Mouse (Mus musculus) left cerebral cortex, adult 18-20 months (tissue): ENCODE results near the gene Rhoh. TPM values are rescaled to one million over a fixed set of nuclear protein-coding genes. Genes with fewer than 3 reads are reported as not detected.

Experiments
- DNase-seq, 2 experiments: peaks; one replicate each; pipeline ENCODE4 v3.0.0; 2021 to 2022; ENCODE audit warnings: low spot score in 2 of 2, mixed read lengths in 1 of 2
- total RNA-seq, 2 experiments: library from RNA; stranded (reverse); gene quantifications; 2 replicates each; pipeline ENCODE4 v1.2.3; 2021

Rhoh gene
- total RNA-seq, 2 experiments from 2014 or later: 1.0 to 1.1 TPM

DNA sequence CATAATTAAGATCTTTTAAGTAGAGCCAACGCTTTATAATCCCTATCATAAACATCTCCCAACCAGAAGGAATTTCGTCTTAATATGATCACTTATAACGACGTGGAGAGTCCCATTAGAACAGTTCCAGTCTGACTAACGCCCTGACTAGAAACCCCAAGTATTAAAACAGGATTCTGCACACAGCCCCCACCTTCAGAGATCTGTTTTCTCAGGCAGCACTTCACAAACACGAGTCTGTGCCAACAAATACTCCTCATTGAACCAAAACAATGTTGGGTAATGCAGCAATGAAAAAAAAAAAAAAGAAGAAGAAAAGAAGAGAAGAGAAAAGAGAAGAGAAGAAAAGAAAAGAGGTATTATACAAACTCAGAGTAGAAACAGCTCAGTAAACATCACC, 1.6 kb upstream of the Rhoh start:
- no peak for DNase-seq

DNA sequence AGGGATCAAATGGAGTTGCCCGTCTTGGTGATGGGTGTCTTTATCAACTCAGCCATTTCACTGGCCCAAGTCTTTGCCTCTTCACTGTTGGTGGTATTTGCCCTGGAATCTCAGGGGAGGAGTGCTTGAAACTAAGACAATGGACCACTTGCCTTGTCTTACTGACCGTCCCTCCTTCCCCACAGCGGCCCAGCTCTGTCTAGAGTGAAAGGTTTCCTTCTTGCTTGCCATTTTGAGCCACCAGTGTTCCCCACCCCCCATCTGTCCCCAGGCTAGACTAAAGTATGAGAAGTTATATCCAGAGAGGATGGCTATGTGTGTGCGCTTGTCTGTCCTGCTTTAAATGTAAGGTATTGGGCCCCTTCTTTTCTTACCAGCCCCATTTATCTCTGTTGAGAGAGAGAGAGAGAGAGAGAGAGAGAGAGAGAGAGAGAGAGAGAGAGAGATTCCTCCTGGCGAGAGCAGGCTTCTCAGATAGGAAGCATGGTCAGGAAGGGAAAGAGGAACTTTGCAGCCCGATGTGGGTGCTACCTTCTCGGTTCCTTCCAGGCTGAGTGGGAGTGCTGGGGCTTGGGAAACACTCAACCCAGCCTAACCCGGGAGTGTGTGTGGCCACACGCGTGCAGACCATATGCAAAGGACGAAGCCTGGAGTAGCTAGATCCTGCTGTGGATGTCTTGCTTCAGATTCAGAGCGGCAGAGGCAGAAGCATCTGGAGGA, 572 bp upstream of the Rhoh start:
- no peak for DNase-seq

DNA sequence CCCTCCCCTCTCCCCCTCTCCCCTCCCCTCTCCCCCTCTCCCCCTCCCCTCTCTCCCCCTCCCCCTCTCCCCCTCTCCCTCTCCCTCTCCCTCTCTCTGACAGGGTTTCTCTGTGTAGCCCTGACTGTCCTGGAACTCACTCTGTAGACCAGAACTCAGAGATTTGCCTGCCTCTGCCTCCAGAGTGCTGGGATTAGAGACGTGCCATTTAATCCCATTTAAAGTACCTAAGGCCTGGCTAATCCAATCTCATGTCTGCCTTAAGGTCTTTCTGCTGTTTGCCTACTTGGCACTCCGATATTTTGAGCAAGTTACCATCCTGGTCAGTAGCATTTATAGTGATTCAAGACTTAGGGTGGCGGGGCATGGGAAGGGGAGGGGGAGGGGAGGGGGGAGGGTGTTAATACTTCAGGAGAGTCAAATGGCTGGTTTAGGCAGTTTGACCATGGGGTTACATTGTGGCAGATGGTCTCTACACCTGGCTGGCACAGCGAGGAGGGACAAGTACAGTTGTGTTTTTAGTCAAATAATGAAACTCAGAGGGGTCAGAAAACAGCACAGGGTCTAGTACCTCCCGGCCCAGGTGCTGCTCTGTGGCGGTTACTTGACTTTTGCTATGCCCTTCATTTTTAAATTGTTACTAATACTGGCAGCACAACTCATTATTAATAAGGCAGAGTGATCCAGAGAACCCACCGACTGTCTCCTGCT, 1.4 kb downstream of the Rhoh start:
- DNase-seq: no peak

DNA sequence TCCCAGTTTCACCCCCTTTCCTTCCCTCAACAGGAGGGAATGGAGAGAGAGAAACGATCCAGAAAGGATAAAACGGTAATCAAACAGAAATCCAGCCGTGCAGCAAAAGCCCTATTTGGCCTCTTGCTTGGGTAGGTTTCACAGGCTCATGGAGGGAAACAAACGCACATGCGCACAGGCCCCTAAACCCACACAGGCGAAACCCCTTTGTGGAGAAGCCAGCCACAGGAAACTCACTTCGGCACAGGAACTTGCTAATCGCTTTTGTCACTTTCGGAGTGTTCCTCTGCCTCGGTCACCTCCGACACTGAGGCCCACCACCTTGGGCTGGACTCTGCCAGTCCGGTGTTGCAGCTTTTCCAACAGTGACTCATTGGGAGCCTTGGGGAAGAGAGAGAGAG, 2.3 kb downstream of the Rhoh start:
- peak in 1 of 2 experiments; percentile 3 for DNase-seq

DNA sequence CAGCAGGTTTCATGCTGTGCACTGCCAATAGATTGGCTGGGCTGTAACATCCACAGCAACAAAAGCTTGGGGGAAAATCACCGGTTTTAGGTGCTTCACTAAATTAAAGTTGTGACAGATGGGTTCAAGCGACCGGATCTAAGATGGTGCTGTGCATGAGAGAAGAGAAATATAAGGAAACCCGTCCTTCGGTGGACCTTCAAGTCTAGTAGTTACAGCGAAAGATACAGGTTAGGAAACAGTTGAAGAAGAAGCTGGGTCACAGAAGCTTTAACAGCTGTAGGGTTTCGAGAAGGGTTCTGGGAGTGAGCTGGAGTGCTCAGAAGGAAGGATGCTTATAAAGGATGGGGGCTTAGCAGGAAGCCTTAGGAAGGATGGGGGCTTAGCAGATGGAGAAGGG, 3.5 kb downstream of the Rhoh start:
- DNase-seq: no peak

DNA sequence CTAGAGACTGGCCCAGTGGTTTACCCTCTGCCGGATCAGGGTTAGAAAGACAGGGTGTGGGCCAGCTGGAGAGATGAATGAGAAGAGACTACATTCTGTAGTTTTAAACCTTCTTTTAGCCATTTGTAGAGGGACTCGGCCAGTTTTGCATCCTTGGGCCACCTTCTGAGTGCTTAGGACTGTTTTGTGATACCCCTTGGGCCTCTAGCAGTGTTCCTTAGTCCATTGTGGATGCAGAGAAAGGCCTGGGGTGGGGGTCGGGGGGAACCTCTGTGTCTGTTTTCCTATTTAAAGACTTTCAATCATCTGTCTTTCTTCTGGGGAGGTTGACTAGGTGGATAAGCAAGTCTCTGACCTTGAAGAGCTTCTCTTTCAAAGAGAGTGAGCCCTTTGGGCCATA, 3.9 kb downstream of the Rhoh start:
- no peak for DNase-seq

DNA sequence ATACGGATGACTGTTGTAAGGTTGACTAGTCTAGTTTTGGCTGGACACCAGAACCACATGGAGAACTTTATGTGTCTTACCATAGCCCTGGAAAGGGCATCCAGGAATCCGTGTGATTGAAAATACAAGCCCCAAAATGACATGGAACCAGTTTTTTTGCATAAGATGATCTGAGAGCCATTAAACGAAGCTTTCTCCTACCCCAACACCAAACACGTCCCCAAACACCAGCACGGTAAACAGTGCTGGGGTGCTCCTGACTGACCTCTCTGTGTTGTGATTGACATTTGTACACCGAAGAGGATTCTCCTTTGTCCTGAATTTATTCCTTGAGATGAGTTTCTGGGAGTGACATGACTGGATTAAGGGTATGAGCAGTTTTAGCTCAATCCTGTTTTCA, 5.6 kb downstream of the Rhoh start:
- DNase-seq: no peak

DNA sequence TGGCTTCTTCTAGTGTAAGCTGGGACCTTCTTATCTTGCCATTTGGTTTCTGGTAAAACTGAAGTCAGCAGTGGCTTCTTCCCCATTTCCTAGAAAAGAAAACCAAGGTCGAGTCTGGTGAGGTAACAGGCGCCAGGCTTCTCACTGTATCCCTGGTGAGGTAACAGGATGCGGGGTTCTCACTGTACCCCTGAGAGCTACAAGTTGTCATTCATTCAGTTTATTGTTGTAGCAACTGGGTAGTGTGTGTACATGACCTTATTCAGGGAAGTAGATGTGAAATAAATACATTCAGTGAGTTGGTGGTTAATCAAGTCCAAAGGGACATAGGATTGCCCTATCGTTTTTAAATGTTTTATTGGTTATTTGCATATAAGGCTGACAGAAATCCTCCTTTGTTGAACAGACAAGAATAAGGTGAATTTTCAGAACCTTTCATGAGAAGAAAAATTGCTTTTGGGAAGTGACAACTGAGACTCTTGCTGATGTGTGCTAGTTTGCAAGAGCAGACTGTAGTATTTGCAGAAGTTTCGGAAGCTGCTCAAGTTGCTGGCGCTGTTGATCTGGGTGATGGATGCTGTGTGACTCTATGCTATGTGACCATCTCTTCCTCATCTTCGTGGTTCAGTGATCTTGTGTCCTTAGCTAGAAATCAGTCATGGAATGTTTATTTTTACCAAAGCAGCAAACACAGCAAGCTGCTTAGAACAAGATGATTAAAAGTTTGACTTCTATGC, 6.5 kb downstream of the Rhoh start:
- DNase-seq: no peak

DNA sequence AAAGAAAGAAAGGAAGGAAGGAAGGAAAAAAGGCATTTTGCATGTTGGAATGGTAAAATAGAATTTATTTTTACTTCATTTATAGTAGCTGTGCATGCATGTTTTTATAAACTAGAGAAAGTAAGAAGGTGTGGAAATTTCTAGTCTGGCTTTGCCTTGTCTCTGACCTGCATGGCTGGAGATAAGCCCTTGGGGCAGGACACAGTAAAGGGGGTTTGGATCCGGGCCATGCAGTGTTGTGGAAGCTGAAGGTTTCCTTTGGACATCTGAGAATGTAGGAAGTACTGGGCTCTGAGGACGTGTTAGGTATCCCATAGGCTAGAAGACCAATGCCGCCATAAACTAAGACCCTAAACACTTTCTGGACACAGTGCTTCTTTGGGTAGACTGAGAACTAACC, 7.4 kb downstream of the Rhoh start:
- DNase-seq: no peak

DNA sequence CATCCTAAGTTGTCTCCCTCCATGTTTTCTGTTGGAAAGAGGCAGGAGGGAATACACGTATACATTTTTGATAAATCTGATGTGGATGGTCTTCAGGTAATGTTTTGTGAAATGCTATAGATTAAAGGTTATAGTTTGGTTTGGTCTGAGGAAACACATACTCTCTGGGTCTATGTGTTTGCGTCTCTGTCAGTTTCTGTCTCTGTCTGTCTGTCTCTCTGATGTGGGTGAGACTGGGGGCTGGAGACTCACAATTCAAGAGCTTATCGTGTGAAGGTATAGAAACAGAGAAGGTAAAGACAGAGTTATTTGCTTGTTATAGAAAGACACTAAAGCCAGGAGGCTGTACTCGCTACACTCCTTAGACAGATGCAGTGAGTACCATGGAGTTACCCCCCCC, 8.6 kb downstream of the Rhoh start:
- no peak for DNase-seq

DNA sequence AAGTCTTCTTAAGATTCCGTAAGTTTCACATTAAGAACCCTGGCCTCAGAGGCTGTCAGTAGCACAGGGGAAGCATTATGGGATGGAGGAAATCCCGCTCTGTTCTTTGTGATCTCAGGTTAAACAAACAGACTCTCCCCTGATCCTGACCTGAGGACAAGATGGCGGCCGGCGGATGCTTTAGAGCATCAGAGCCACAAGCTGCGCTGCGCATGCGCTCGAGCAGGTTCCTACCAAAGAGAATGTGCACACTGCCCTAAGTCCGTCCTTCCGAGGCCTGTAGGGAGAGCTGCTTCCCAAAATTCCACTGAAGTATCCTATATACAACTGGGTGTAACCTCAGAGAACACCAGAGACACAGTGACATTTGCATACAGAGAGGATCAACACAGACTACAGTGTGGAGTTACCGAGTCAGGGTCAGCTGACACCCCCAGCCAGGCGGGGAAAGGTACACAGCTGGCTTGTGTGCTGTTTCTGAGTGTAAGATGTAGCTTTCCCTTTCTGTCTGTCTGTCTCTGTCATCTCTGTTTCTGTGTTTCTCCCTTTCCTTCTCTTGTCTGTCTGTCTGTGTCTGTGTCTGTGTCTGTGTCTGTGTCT, 10.4 kb downstream of the Rhoh start:
- DNase-seq: no peak

DNA sequence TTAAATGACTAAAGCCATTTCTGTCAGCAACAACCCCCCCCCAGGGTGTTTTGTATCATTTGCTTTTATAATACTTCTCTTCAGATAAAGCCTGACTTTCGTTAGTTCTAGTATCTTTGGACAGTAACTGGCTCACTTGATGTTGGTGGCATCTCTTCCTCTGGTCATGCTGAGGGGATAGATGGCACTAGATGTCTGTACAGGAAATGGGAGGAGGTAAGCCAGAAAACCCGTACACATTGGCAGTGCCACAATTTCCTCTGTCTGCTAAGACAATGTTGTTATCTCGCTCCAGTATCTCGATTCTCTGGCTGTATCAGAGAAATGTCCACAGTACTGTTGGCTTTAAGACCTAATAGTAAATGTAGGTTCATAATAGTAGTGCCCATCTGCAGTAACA, 12.2 kb downstream of the Rhoh start:
- no peak for DNase-seq

DNA sequence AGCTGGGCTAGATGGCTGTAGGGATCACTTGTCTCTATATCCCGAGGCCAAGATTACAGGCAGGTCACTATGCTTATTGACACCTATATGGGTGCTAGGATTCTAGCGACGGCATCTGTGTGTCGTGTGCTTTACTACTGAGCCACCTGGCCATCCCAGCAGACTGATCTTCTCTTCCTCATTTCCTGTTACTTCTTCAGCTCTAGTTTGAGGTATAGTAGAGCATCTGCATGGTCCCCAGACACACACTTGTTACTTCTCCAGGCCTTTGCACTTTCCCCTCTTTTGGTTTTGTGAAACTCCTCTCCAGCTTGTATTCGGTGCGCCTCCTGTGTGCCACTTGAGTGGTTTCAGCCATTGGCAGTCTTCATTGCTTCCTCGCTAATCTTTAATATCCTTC, 14.3 kb downstream of the Rhoh start:
- DNase-seq: no peak

DNA sequence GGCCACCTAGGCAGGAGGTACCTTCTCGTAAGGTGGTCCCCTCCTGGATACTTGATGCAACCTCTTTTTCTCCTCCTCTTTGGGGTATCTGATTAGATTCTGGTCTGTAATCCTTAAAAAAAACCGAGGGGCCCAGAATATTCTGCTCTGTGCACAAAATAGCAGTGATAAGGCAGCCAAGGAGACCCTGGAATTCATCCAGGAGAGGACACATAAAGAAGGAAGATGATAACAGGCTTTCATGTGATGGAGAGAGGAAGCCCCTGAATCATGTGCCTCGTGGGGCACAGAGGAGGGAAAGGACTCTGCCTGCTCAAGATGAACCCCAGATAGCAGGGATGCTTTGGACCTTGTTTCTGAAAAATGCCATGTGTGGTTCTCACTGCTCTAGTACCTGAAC, 17.4 kb downstream of the Rhoh start:
- no peak for DNase-seq

DNA sequence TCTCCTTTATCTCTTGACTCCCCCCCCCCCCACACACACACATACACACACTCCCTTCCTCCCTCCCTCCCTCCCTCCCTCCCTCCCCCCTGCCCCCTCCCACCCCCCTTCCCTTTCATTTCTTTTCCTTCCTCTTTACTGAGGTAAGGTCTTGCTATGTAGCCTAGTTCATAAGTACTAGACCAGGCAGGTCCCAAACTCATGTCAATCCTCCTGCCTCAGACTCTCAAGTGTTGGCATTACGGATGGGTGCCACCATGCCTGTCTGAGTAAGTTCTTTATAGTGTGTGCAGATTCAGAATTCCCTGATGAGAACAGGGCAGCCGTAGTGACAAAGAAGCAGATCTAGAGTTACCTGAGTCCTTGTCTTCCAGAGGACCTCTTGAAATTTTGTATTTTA, 20.2 kb downstream of the Rhoh start:
- no peak for DNase-seq

DNA sequence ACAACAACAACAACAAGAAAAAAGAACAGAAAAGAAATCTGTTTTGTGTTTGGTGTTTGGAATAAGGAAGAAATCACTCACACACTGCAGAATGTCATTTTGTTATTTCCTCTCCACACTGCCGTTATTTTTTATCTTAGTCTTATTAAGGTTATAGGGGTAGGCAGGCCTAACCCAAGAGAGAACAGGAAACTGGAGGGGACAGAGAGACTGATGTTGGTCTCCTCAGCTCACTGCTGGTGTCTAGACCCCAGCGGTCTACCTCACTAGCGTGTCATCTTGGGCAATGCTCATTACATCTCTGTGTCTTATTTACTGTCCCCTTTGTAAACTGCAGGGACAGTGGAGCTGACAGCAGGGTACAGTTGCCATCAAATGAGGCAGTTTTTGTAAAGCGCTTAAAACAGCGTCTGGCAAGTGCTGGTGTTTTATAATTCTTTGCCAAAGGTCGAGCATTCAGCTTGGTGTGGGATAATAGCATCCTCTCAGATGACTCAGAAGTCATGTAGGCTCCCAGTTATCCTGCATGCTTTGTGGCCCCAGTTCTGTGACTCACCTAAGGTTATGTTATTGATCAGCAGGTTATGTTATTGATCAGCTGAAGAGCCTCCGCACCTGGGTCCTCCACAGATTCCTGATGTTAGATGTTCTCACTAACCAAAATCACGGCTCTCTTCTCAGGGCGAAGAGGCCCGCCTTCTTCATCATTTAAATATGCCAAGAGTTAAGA, 21.6 kb downstream of the Rhoh start:
- no peak for DNase-seq

DNA sequence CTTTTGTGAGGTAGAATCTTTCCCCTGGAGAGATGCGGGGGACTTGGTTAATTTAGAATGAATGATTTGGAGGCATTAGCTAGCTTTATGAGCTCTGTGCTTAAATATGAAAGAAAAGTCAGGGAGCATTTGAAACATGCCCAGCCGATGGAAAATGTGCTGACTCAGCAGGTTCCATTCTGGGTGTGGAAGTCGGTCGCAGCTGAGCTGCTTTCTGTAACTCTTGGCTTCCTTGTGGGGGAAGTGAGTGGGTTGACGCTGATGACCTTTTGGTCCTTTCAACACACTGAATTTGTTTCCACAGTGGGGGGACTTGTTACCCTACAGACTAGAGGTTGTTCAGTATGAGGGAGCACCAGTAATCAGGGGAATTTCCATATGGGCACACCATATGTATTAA, 22.3 kb downstream of the Rhoh start:
- no peak for DNase-seq

DNA sequence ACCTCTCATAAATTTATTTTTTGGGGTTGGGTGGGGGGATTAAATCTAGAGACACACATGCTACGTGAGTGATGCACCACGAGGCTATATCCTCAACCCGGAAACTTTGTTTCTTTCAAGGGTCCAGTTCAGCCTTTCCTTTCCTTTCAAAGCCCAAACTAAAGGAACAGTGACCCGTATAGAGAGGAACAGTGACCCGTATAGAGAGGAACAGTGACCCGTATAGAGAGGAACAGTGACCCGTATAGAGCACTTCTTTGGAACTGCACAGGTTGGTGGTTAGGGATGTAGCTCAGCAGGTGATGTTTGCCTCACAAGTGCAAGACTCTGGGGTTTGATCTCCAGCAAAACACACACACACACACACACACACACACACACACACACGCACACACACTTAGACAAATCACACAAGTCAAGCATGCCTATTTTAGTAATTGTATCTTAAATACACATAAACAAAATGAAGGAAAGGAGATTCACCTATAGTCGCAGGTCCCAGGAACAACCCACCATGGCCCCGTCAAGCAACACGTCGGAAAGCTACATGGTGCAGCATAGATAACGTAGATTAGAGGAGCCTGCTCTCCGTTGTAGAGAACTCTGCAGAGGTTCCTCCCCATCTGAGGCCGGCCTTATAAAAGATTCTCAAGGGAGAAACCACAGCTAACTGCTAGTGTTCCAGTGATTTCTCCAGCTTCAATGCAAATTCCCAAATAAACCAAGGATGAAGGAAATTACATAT, 24.9 kb downstream of the Rhoh start:
- DNase-seq: no peak

DNA sequence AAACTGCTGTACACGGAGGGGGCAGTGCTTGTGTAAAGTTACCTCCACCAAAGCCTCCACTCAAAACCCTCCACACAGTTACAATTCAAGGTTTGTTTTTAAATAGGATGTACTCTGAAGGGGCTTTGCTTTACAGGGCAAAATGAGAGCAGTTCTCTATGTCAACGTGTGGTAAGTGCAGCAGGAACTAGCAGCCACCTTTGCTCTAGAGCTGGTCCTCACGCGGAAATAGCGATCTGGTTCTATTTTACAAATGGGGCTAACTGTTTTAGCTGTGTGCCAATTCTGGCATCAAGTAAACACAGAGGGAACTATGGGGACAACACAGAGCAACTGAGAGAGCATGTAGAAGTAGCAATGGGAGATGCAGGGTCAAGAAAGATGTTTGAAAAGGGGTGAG, 27.1 kb downstream of the Rhoh start:
- no peak for DNase-seq

DNA sequence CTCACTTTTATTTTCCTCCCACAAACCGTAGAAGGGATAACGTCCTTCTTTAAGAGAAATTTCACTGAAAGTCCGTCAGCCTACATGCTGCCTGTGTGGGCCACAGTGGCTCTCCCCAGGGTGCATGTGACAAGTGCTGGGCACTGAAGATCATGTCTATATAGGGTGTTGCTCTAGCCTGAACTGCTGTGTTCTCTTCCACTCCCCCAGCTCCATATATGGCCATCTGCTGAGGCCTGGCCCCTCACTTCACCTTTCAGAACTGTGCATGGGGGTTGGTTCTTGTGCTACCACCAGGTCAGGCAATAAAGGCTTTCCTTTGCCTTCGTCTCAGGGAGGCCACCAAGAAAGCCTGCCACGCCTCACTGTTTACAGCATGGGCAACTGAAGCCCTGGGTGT, 28.0 kb downstream of the Rhoh start:
- no peak for DNase-seq
